Mouse (Mus musculus) spleen, adult 2 months (tissue): ENCODE results near the gene Spata20.

Experiments used
- CTCF ChIP-seq: fragments of 200-500 bp; IDR thresholded peaks from 2 replicates; pipeline ENCODE4 v1.5.1; 2011; ENCODE audit warnings: mild to moderate bottlenecking, inconsistent platforms; ENCODE audit not compliant: insufficient read depth, insufficient read length, insufficient replicate concordance; ENCODE audit errors: extremely low read depth
- POLR2A ChIP-seq: fragments of 200-500 bp; IDR thresholded peaks from 2 replicates; pipeline ENCODE4 v1.6.1; 2011; ENCODE audit warnings: low read depth, low read length, inconsistent platforms

DNA sequence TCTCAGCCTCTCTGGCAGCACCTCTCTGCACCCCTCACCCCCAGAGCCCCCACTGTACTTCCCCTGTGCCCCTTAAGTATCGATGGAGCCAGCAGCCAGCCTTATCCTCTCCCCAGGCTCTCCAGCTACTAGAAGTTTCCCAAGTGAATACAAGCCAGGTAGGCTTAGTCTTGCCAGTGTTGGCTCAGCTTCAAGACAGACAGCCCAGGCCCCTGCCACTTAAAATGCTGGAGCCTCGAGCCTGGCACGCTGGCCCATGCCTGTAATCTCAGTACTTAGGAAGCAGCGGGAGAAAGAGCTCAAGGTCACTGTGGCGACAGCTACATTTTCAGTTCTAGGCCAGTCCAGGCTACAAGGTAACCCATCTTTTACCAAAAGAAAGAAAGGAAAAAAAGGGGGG is 36.1 kb downstream of the Spata20 start:
- TF ChIP-seq POLR2A (no peak), CTCF (no peak)
